Mouse (Mus musculus) forebrain, embryonic 16.5 days (tissue): ENCODE measurements at regions not wholly inside any gene's neighbourhood (a gene's known extent, or its start where the extent isn't known, plus 50 kb on each side); places are given as distances from the start of the nearest gene placed in this dataset.

ENCODE experiments used
- ATAC-seq: fragments of 200-750 bp; cut with Nextera tagmentation; 2 replicates; pipeline ENCODE4 v1.8.0; 2017; ENCODE audit warnings: mild to moderate bottlenecking, moderate library complexity
- H3K27ac ChIP-seq: fragments of 300-500 bp; sonication (generic); 2 replicates; pipeline ENCODE4 v1.5.1; 2014; ENCODE audit warnings: low read length, control low read depth
- H3K27me3 ChIP-seq: fragments of 300-500 bp; sonication (generic); replicated peaks from 2 replicates; pipeline ENCODE4 v1.6.1; 2014; ENCODE audit warnings: low read length; ENCODE audit not compliant: control insufficient read depth, insufficient read depth
- H3K36me3 ChIP-seq: fragments of 300-500 bp; sonication (generic); 2 replicates; pipeline ENCODE4 v1.6.1; 2014; ENCODE audit not compliant: control insufficient read depth, insufficient read depth
- H3K4me1 ChIP-seq: fragments of 300-500 bp; sonication (generic); replicated peaks from 2 replicates; pipeline ENCODE4 v1.6.1; 2014; ENCODE audit warnings: low read length; ENCODE audit not compliant: control insufficient read depth, insufficient read depth
- H3K4me2 ChIP-seq: fragments of 300-500 bp; sonication (generic); 2 replicates; pipeline ENCODE4 v1.6.1; 2014; ENCODE audit warnings: mild to moderate bottlenecking, low read length, control low read depth
- H3K4me3 ChIP-seq: fragments of 300-500 bp; sonication (generic); replicated peaks from 2 replicates; pipeline ENCODE4 v1.5.1; 2014; ENCODE audit warnings: mild to moderate bottlenecking, low read length, control low read depth
- H3K9ac ChIP-seq: fragments of 300-500 bp; sonication (generic); replicated peaks from 2 replicates; pipeline ENCODE4 v1.6.1; 2014; ENCODE audit warnings: low read depth, low read length, control low read depth
- H3K9me3 ChIP-seq: fragments of 300-500 bp; sonication (generic); 2 replicates; pipeline ENCODE4 v1.6.1; 2016; ENCODE audit warnings: low read length; ENCODE audit not compliant: control insufficient read depth
- WGBS: fragments of 180-500 bp; shearing (Covaris S2); extraction: QIAGEN DNeasy Blood & Tissue Kit; methylation state at CpG from one replicate; pipeline ENCODE4 v1.1.7; 2014; 5-methylcytosine and 5-hydroxymethylcytosine counted together

- Histone ChIP-seq H3K9me3 (no peaks in the 10 kb centered on the region), H3K27ac (no peak overlapping the region), H3K4me3 (no peak overlapping the region), H3K9ac (no peak overlapping the region), H3K36me3 (no peaks in the 10 kb centered on the region), H3K27me3 (no peaks in the 10 kb centered on the region), H3K4me1 (no peaks in the 10 kb centered on the region), H3K4me2 (no peak overlapping the region)
- WGBS = 97% methylated on average over 4 of the region's 4 CpGs
- no peak for ATAC-seq
Measured at GRCm38 (mm10) chr16:76529613-76530012, 156.0 kb upstream of the Nrip1 start.

GRCm38 (mm10) chr16:76527106-76527949, 153.7 kb upstream of the Nrip1 start:
- Histone ChIP-seq H3K27ac (no peak overlapping the region), H3K4me1 (no peaks in the 10 kb centered on the region), H3K4me3 (no peak overlapping the region), H3K9ac (no peak overlapping the region), H3K27me3 (no peaks in the 10 kb centered on the region), H3K4me2 (no peak overlapping the region), H3K36me3 (no peaks in the 10 kb centered on the region), H3K9me3 (no peaks in the 10 kb centered on the region)
- 95% methylated on average over 6 of the region's 6 CpGs for WGBS
- no peak for ATAC-seq

- H3K9ac ChIP-seq = no peak overlapping the region
- H3K4me2 ChIP-seq = no peak overlapping the region
- no peak for ATAC-seq
- no peak overlapping the region for H3K4me3 ChIP-seq
- no peaks in the 10 kb centered on the region for H3K36me3 ChIP-seq
- no peaks in the 10 kb centered on the region for H3K9me3 ChIP-seq
- H3K27ac ChIP-seq = no peak overlapping the region
- H3K27me3 ChIP-seq = no peaks in the 10 kb centered on the region
- H3K4me1 ChIP-seq = no peaks in the 10 kb centered on the region
- 91% methylated on average over 5 of the region's 5 CpGs for WGBS
Measured at GRCm38 (mm10) chr16:76525563-76525962, 151.9 kb upstream of the Nrip1 start.

- no peak for ATAC-seq
- no peak overlapping the region for H3K4me3 ChIP-seq
- 82% methylated on average over 4 of the region's 4 CpGs for WGBS
Measured at GRCm38 (mm10) chr16:76524921-76525320, 151.3 kb upstream of the Nrip1 start.

GRCm38 (mm10) chr16:76521142-76521541, 147.5 kb upstream of the Nrip1 start:
- Histone ChIP-seq H3K27ac (no peak overlapping the region), H3K4me2 (no peak overlapping the region), H3K9me3 (no peaks in the 10 kb centered on the region), H3K27me3 (no peaks in the 10 kb centered on the region), H3K9ac (no peak overlapping the region), H3K4me1 (no peaks in the 10 kb centered on the region), H3K36me3 (no peaks in the 10 kb centered on the region), H3K4me3 (no peak overlapping the region)
- 95% methylated on average over 6 of the region's 6 CpGs for WGBS
- no peak for ATAC-seq

More at GRCm38 (mm10) chr16:76524921-76525320, 151.3 kb upstream of the Nrip1 start:
- no peaks in the 10 kb centered on the region for H3K4me1 ChIP-seq
- no peaks in the 10 kb centered on the region for H3K27me3 ChIP-seq
- no peaks in the 10 kb centered on the region for H3K36me3 ChIP-seq
- no peak overlapping the region for H3K27ac ChIP-seq
- no peaks in the 10 kb centered on the region for H3K9me3 ChIP-seq
- no peak overlapping the region for H3K9ac ChIP-seq
- H3K4me2 ChIP-seq = no peak overlapping the region

GRCm38 (mm10) chr16:76520643-76520993, 147.0 kb upstream of the Nrip1 start:
- H3K9ac ChIP-seq = no peak overlapping the region

GRCm38 (mm10) chr16:76519911-76520642, 146.4 kb upstream of the Nrip1 start:
- H3K4me3 ChIP-seq = no peak overlapping the region
- no peaks in the 10 kb centered on the region for H3K4me1 ChIP-seq
- ATAC-seq = no peak
- no peaks in the 10 kb centered on the region for H3K36me3 ChIP-seq
- no peak overlapping the region for H3K4me2 ChIP-seq
- H3K9me3 ChIP-seq = no peaks in the 10 kb centered on the region
- no peak overlapping the region for H3K27ac ChIP-seq
- no peaks in the 10 kb centered on the region for H3K27me3 ChIP-seq
- H3K9ac ChIP-seq = no peak overlapping the region
- 88% methylated on average over 10 of the region's 10 CpGs for WGBS

More at GRCm38 (mm10) chr16:76520643-76520993, 147.0 kb upstream of the Nrip1 start:
- ATAC-seq = no peak
- H3K27me3 ChIP-seq = no peaks in the 10 kb centered on the region
- WGBS = 79% methylated on average over 3 of the region's 3 CpGs
- H3K4me3 ChIP-seq = no peak overlapping the region
- no peaks in the 10 kb centered on the region for H3K36me3 ChIP-seq
- no peaks in the 10 kb centered on the region for H3K4me1 ChIP-seq
- H3K27ac ChIP-seq = no peak overlapping the region
- no peak overlapping the region for H3K4me2 ChIP-seq
- no peaks in the 10 kb centered on the region for H3K9me3 ChIP-seq

- 44% methylated on average over 8 of the region's 8 CpGs for WGBS
- Histone ChIP-seq H3K4me3 (no peak overlapping the region), H3K36me3 (no peaks in the 10 kb centered on the region), H3K4me1 (no peaks in the 10 kb centered on the region), H3K4me2 (no peak overlapping the region), H3K9ac (no peak overlapping the region), H3K27ac (no peak overlapping the region), H3K9me3 (no peaks in the 10 kb centered on the region), H3K27me3 (no peaks in the 10 kb centered on the region)
- ATAC-seq = no peak
Measured at GRCm38 (mm10) chr16:76510861-76511260, 137.2 kb upstream of the Nrip1 start.

- Histone ChIP-seq H3K4me3 (no peak overlapping the region), H3K9me3 (no peaks in the 10 kb centered on the region), H3K9ac (no peak overlapping the region), H3K27me3 (no peaks in the 10 kb centered on the region), H3K27ac (no peak overlapping the region), H3K4me1 (no peaks in the 10 kb centered on the region), H3K36me3 (no peaks in the 10 kb centered on the region), H3K4me2 (no peak overlapping the region)
- no peak for ATAC-seq
- WGBS = 93% methylated on average over 6 of the region's 6 CpGs
Measured at GRCm38 (mm10) chr16:76509109-76509650, 135.6 kb upstream of the Nrip1 start.
